Comparison of ENCODE assay signal across 16 mouse cellular contexts in genomic region chr1:151702816-151703215, GRCm38 (mm10). TPM values are rescaled to one million over a fixed set of nuclear protein-coding genes. Genes with fewer than 3 reads are reported as not detected.
DNase-seq lines count a peak whose midpoint lies in the region; ATAC-seq and TF ChIP-seq lines count a peak whose summit lies in the region.
"Had no signal": no experiment of that assay in that cellular context is flagged by ENCODE, and none has a peak within 500 bp of the region (broad histone marks: within the 10 kb centered on the region; RNA-seq: fewer than 3 reads in every experiment).

No protein-coding gene starts in this region.

- no peaks in the 10 kb centered on the region for H3K9me3 ChIP-seq in kidney, embryonic 16.5 days (ENCODE audit: low read length)
- H3K9me3 ChIP-seq in stomach, postnatal 0 days (ENCODE audit: control insufficient read depth, low read length), result no peaks in the 10 kb centered on the region
- H3K9me3 ChIP-seq: embryonic facial prominence, embryonic 13.5 days; intestine, embryonic 15.5 days had no signal

- H3K4me3 ChIP-seq in kidney, adult 2 months (ENCODE audit: insufficient read depth, low read depth, low read length), result no peak overlapping the region
- H3K4me3 ChIP-seq in kidney, embryonic 16.5 days (ENCODE audit: low read length), result no peak overlapping the region
- H3K4me3 ChIP-seq in testis, adult 2 months (ENCODE audit: control insufficient read depth, low read depth, low read length), result no peak overlapping the region
- no peak overlapping the region for H3K4me3 ChIP-seq in bone marrow macrophage, adult 2 months (ENCODE audit: insufficient read depth, low read length)
- H3K4me3 ChIP-seq in stomach, postnatal 0 days (ENCODE audit: low read depth, low read length), result no peak overlapping the region
- H3K4me3 ChIP-seq: embryonic facial prominence, embryonic 13.5 days; intestine, embryonic 15.5 days had no signal

- ATAC-seq in kidney, embryonic 16.5 days (ENCODE audit: low FRiP score, low TSS enrichment), result no peak
- no peak for ATAC-seq in stomach, postnatal 0 days (ENCODE audit: low FRiP score, low TSS enrichment)
- ATAC-seq: intestine, embryonic 15.5 days had no signal

- H3K9ac ChIP-seq in kidney, embryonic 16.5 days (replicated peaks; ENCODE audit: low read length), result no peak overlapping the region
- H3K9ac ChIP-seq in stomach, postnatal 0 days (ENCODE audit: low read length), result no peak overlapping the region
- H3K9ac ChIP-seq: embryonic facial prominence, embryonic 13.5 days; intestine, embryonic 15.5 days had no signal

- H3K4me2 ChIP-seq in kidney, embryonic 16.5 days (replicated peaks; ENCODE audit: low read depth, low read length), result no peak overlapping the region
- no peak overlapping the region for H3K4me2 ChIP-seq in stomach, postnatal 0 days (replicated peaks; ENCODE audit: low read depth)
- H3K4me2 ChIP-seq: embryonic facial prominence, embryonic 13.5 days; heart, embryonic 11.5 days; intestine, embryonic 15.5 days had no signal

- 31% methylated on average over 1 of the region's 1 CpGs for WGBS in kidney, adult 2 months
- 61% methylated on average over 1 of the region's 1 CpGs for WGBS in kidney, embryonic 16.5 days
- 20% methylated on average over 1 of the region's 1 CpGs for whole genome bisulfite sequencing in stomach, postnatal 0 days

- no peak for TF ChIP-seq EP300 in stomach, postnatal 0 days (optimal IDR thresholded peaks at IDR 0.05)

- no peak for TF ChIP-seq POLR2A in kidney, adult 2 months (IDR thresholded peaks at IDR 0.05; ENCODE audit: low read depth, low read length)
- TF ChIP-seq POLR2A in testis, adult 2 months (IDR thresholded peaks at IDR 0.05; ENCODE audit: control insufficient read depth, low read depth, low read length), result no peak
- TF ChIP-seq POLR2A in bone marrow macrophage, adult 2 months (IDR thresholded peaks at IDR 0.05; ENCODE audit: borderline replicate concordance, low read depth, low read length), result no peak

- H3K4me1 ChIP-seq in kidney, adult 2 months (ENCODE audit: control insufficient read depth, insufficient read depth, low read length), result peaks cover 6% of the 10 kb centered on the region; the same call in 1 of the 2 replicates
- H3K4me1 ChIP-seq in kidney, embryonic 16.5 days (ENCODE audit: insufficient read depth, low read length), result no peaks in the 10 kb centered on the region
- H3K4me1 ChIP-seq in testis, adult 2 months (ENCODE audit: control insufficient read depth, insufficient read depth, low read length), result no peaks in the 10 kb centered on the region; the same call in 1 of the 2 replicates
- peaks cover 11% of the 10 kb centered on the region for H3K4me1 ChIP-seq in bone marrow macrophage, adult 2 months (ENCODE audit: control insufficient read depth, insufficient read depth, low read length)
- H3K4me1 ChIP-seq in stomach, postnatal 0 days (replicated peaks; ENCODE audit: control insufficient read depth, insufficient read depth), result no peaks in the 10 kb centered on the region
- H3K4me1 ChIP-seq: intestine, embryonic 15.5 days had no signal

- DNase-seq in kidney, adult 2 months, result no peak
- no peak for DNase-seq in testis, postnatal 14 days (ENCODE audit: low spot score)
- DNase-seq in stomach, postnatal 0 days (ENCODE audit: low spot score), result no peak
- DNase-seq in right cerebral cortex, postnatal 14 days, result no peak
- no peak for DNase-seq in ovary, postnatal 14 days (ENCODE audit: low spot score)
- DNase-seq: adrenal gland, adult 8-10 months; cerebellum, postnatal 25 days; kidney, postnatal 4 days; lung, postnatal 14 days; midbrain, embryonic 14.5 days had no signal

- no peak overlapping the region for H3K27ac ChIP-seq in kidney, adult 2 months (ENCODE audit: insufficient read depth, low read depth, low read length)
- no peak overlapping the region for H3K27ac ChIP-seq in kidney, embryonic 16.5 days (ENCODE audit: low read length)
- H3K27ac ChIP-seq in testis, adult 2 months (ENCODE audit: control insufficient read depth, insufficient read depth, low read depth, low read length), result no peak overlapping the region
- H3K27ac ChIP-seq in bone marrow macrophage, adult 2 months (ENCODE audit: insufficient read depth, low read depth, low read length), result peak overlapping the region; percentile 38
- H3K27ac ChIP-seq in stomach, postnatal 0 days (replicated peaks), result no peak overlapping the region
- H3K27ac ChIP-seq: embryonic facial prominence, embryonic 13.5 days; intestine, embryonic 15.5 days had no signal

- H3K27me3 ChIP-seq in kidney, adult 2 months (replicated peaks; ENCODE audit: control insufficient read depth, insufficient read depth, low read length), result no peaks in the 10 kb centered on the region
- H3K27me3 ChIP-seq in kidney, embryonic 16.5 days (ENCODE audit: insufficient read depth, low read length), result peaks cover 4% of the 10 kb centered on the region; the same call in 1 of the 2 replicates
- no peaks in the 10 kb centered on the region for H3K27me3 ChIP-seq in testis, adult 2 months (ENCODE audit: control insufficient read depth, insufficient read depth, low read length)
- no peaks in the 10 kb centered on the region for H3K27me3 ChIP-seq in stomach, postnatal 0 days (ENCODE audit: control insufficient read depth, insufficient read depth, low read length)

- no peaks in the 10 kb centered on the region for H3K36me3 ChIP-seq in kidney, adult 2 months (ENCODE audit: control insufficient read depth, insufficient read depth, low read length)
- H3K36me3 ChIP-seq in kidney, embryonic 16.5 days (ENCODE audit: insufficient read depth, low read length), result no peaks in the 10 kb centered on the region
- H3K36me3 ChIP-seq in testis, adult 2 months (ENCODE audit: control insufficient read depth, insufficient read depth, low read length), result no peaks in the 10 kb centered on the region
- no peaks in the 10 kb centered on the region; the same call in 1 of the 2 replicates for H3K36me3 ChIP-seq in stomach, postnatal 0 days (ENCODE audit: control insufficient read depth, insufficient read depth, low read length)
- H3K36me3 ChIP-seq: embryonic facial prominence, embryonic 13.5 days; intestine, embryonic 15.5 days had no signal

- 0 out of 2 replicates have a peak, but pooled peaks have one; percentile 17 for TF ChIP-seq CTCF in kidney, adult 2 months (conservative IDR thresholded peaks at IDR 0.05; ENCODE audit: insufficient read depth, insufficient read length, low read depth, low read length)
- peak; percentile 27; the same call in 1 of the 2 replicates for TF ChIP-seq CTCF in testis, adult 2 months (IDR thresholded peaks at IDR 0.05; ENCODE audit: control insufficient read depth, insufficient read depth, insufficient replicate concordance, low read depth, low read length)
- peak; percentile 98 for TF ChIP-seq CTCF in bone marrow macrophage, adult 2 months (IDR thresholded peaks at IDR 0.05; ENCODE audit: low read depth, low read length)
- peak; percentile 53 for TF ChIP-seq CTCF in stomach, postnatal 0 days (IDR thresholded peaks at IDR 0.05; ENCODE audit: low read depth)

RNA-seq across cellular contexts. Expression of gene Edem3, which starts 52.4 kb away (rescaled TPM):
- polyA plus RNA-seq in kidney, adult 2 months (2012; rRNA removed), result 9.0 and 9.5 TPM in 2 replicates
- polyA plus RNA-seq in kidney, embryonic 16.5 days (2015; fragmentation: Nextera tagmentation; extraction: Ambion mirVana), result 16.6 and 17.0 TPM in 2 replicates
- polyA plus RNA-seq in testis, adult 2 months (2012; rRNA removed), result 3.0 and 3.6 TPM in 2 replicates
- 19.6 and 23.3 TPM in 2 replicates for polyA plus RNA-seq in bone marrow macrophage, adult 2 months (2012; ENCODE audit: insufficient read depth, insufficient read length, missing spikeins)
- polyA plus RNA-seq in stomach, postnatal 0 days (2015; fragmentation: Nextera tagmentation; extraction: Ambion mirVana), result 7.2 and 7.5 TPM in 2 replicates

Comparison
In these comparisons a context has a peak if more than half of its experiments do, and no peak if none do; other contexts are left out.
1. CTCF ChIP-seq: peak in every context shown above with its lines; median percentile 98 in bone marrow macrophage, adult 2 months; 53 in stomach, postnatal 0 days; 27 in testis, adult 2 months; 17 in kidney, adult 2 months.